Mouse (Mus musculus) erythroblast, embryonic 14.5 days (primary cell): ENCODE results near the gene Pccb.

Experiments
- GATA1 ChIP-seq: IDR thresholded peaks from 2 replicates; pipeline ENCODE4 v1.6.1; 2012; ENCODE audit warnings: low read length, inconsistent platforms, mixed read lengths
- TAL1 ChIP-seq: IDR thresholded peaks from 3 replicates; pipeline ENCODE4 v1.6.1; 2012; ENCODE audit warnings: low read length, inconsistent platforms, mixed read lengths

- TF ChIP-seq GATA1: no peak
- no peak for TF ChIP-seq TAL1
Measured at GRCm38 (mm10) chr9:101078579-101078978, 43.9 kb upstream of the Pccb start.
